Mouse (Mus musculus): ENCODE measurements around the gene Zbtb7a. TPM values are rescaled to one million over a fixed set of nuclear protein-coding genes. Genes with fewer than 3 reads are reported as not detected.
A peak's percentile ranks its signal among the peaks of the same experiment; 100 is the strongest.
"Not testable (repeated sequence)": the region's sequence is repeated elsewhere in the genome, so short reads cannot be mapped to it uniquely, and the experiment has no call there.

Zbtb7a gene
- polyA plus RNA-seq, 1 experiment from 2014 or later: 4.9 TPM

DNA sequence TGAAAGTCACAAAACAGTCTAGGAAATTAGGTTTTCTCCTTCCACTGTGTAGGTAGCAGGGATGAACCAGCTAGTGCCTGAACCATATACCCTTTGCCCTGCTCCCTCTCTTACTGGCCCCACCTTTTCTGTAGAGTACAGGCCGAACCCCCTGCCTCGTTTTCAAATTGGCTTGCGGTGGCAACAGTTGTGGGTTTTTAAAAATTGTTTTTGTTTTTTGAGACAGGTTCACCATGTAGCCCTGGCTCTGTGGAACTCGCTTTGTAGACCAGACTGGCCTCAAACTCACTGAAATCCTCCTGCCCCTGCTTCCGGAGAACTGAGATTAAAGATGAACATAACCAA, 33.0 kb downstream of the Zbtb7a start:
- H3K4me3 ChIP-seq (ENCODE audit: low read depth, low read length): peak overlapping the region; percentile 96
- no peak overlapping the region for H3K9ac ChIP-seq (replicated peaks; ENCODE audit: low read length)
- H3K4me2 ChIP-seq (ENCODE audit: low read depth, low read length): peak overlapping the region; percentile 55
- H3K27me3 ChIP-seq (ENCODE audit: control insufficient read depth, insufficient read depth, low read length): no peaks in the 10 kb centered on the region
- H3K9me3 ChIP-seq (replicated peaks; ENCODE audit: control insufficient read depth, low read length): no peaks in the 10 kb centered on the region
- no peaks in the 10 kb centered on the region; the same call in 1 of the 2 replicates for H3K36me3 ChIP-seq (replicated peaks; ENCODE audit: control insufficient read depth, insufficient read depth, low read depth, low read length)
- DNase-seq (ENCODE audit: low spot score) (no peak), ATAC-seq (replicated peaks; ENCODE audit: insufficient number of reproducible peaks, low FRiP score, low TSS enrichment, low read depth) (peak; percentile 64)
- peaks cover 2% of the 10 kb centered on the region; the same call in 1 of the 2 replicates for H3K4me1 ChIP-seq (ENCODE audit: control insufficient read depth, insufficient read depth, low read length)
- 8% methylated on average over 5 of the region's 5 CpGs for WGBS
- peak overlapping the region; percentile 36; the same call in 1 of the 2 replicates for H3K27ac ChIP-seq (replicated peaks; ENCODE audit: low read depth, low read length)

GRCm38 (mm10) chr10:81168521-81169244, 33.7 kb downstream of the Zbtb7a start:
- Histone ChIP-seq H3K4me3 (ENCODE audit: low read depth, low read length) (peak overlapping the region; percentile 96), H3K4me2 (ENCODE audit: low read depth, low read length) (peak overlapping the region; percentile 55), H3K9me3 (replicated peaks; ENCODE audit: control insufficient read depth, low read length) (no peaks in the 10 kb centered on the region), H3K4me1 (ENCODE audit: control insufficient read depth, insufficient read depth, low read length) (peaks cover 2% of the 10 kb centered on the region; the same call in 1 of the 2 replicates), H3K27ac (replicated peaks; ENCODE audit: low read depth, low read length) (peak overlapping the region; percentile 36; the same call in 1 of the 2 replicates), H3K9ac (replicated peaks; ENCODE audit: low read length) (peak overlapping the region; percentile 48), H3K27me3 (ENCODE audit: control insufficient read depth, insufficient read depth, low read length) (no peaks in the 10 kb centered on the region), H3K36me3 (replicated peaks; ENCODE audit: control insufficient read depth, insufficient read depth, low read depth, low read length) (no peaks in the 10 kb centered on the region; the same call in 1 of the 2 replicates)
- WGBS: 4% methylated on average over 29 of the region's 29 CpGs
- ATAC-seq (replicated peaks; ENCODE audit: insufficient number of reproducible peaks, low FRiP score, low TSS enrichment, low read depth) (0 out of 2 replicates have a peak, but pooled peaks have one; percentile 16), DNase-seq (ENCODE audit: low spot score) (peak; percentile 87)

- H3K27ac ChIP-seq (replicated peaks; ENCODE audit: low read depth, low read length); H3K9ac ChIP-seq (replicated peaks; ENCODE audit: low read length); H3K4me3 ChIP-seq (ENCODE audit: low read depth, low read length); H3K9me3 ChIP-seq (replicated peaks; ENCODE audit: control insufficient read depth, low read length); H3K4me2 ChIP-seq (ENCODE audit: low read depth, low read length); H3K36me3 ChIP-seq (replicated peaks; ENCODE audit: control insufficient read depth, insufficient read depth, low read depth, low read length); DNase-seq (ENCODE audit: low spot score); ATAC-seq (replicated peaks; ENCODE audit: insufficient number of reproducible peaks, low FRiP score, low TSS enrichment, low read depth); H3K27me3 ChIP-seq (ENCODE audit: control insufficient read depth, insufficient read depth, low read length); H3K4me1 ChIP-seq (ENCODE audit: control insufficient read depth, insufficient read depth, low read length): not testable (repeated sequence)
- WGBS: 42% methylated on average over 13 of the region's 14 CpGs
These were observed 34.4 kb downstream of the Zbtb7a start for GRCm38 (mm10) chr10:81169411-81169900.

DNA sequence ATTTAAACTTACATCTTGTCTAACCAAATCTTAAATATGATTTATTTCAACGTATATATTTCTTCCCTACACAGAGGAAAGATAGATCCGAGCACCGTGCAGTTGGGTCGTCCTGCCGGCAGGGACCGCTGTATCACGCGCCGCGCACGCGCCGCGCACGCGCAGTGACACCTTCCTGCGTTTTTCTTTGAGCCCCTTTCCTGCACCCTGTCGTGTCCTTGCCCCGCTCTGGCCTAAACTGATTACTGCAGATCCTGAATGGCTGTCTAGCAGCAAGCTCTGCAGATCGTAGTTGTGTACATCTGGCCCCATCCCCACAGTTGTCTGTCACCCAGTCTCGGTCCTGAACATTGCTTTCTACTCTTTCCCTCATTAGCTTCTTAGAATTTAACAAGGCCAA, 38.1 kb downstream of the Zbtb7a start:
- Histone ChIP-seq H3K4me1 (ENCODE audit: control insufficient read depth, insufficient read depth, low read length) (0 out of 2 replicates have a peak, but pooled peaks cover 2% of the 10 kb centered on the region), H3K4me3 (ENCODE audit: low read depth, low read length) (no peak overlapping the region), H3K27me3 (ENCODE audit: control insufficient read depth, insufficient read depth, low read length) (no peaks in the 10 kb centered on the region), H3K36me3 (replicated peaks; ENCODE audit: control insufficient read depth, insufficient read depth, low read depth, low read length) (peaks cover 6% of the 10 kb centered on the region), H3K27ac (replicated peaks; ENCODE audit: low read depth, low read length) (peak overlapping the region; percentile 71), H3K4me2 (ENCODE audit: low read depth, low read length) (peak overlapping the region; percentile 13; the same call in 1 of the 2 replicates), H3K9ac (replicated peaks; ENCODE audit: low read length) (peak overlapping the region; percentile 46), H3K9me3 (replicated peaks; ENCODE audit: control insufficient read depth, low read length) (no peaks in the 10 kb centered on the region)
- WGBS: 5% methylated on average over 21 of the region's 21 CpGs
- ATAC-seq (replicated peaks; ENCODE audit: insufficient number of reproducible peaks, low FRiP score, low TSS enrichment, low read depth) (no peak), DNase-seq (ENCODE audit: low spot score) (peak; percentile 89)

DNA sequence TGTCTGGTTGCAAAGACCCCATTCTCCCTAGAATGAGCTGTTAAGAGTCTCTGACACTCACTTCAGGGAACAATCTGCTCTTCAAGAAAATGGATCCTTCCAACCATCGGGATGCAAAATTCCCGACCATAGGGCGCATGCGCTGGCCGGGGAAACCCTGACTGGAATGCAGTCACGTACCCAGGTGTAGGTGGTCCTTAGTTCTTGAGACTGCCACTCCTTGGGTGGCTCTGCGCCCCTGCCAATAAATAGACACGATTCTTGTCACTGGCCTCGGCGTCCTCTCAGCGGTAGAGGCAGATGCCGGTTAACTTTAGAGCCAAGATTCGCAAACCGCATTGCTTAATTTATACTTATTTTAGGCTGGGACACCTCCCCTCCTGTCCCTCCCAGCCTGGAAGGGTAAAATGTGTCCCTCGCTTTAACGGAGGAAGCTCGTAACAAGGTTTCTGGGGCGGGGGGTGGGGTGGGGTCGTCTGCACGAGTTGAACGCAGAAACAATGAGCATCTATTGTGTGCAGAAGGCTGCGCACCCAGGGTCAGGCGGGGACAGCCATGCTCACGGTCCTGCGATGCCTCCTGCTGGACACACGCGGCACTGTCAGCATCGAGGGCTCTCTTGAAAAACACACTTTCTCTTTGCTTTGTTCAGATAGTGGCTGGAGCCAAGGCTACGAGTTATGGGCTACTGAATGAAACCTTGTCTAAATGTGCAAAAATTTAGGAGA, 39.8 kb downstream of the Zbtb7a start:
- no peaks in the 10 kb centered on the region for H3K27me3 ChIP-seq (ENCODE audit: control insufficient read depth, insufficient read depth, low read length)
- H3K9me3 ChIP-seq (replicated peaks; ENCODE audit: control insufficient read depth, low read length): no peaks in the 10 kb centered on the region
- peak overlapping the region; percentile 65 for H3K9ac ChIP-seq (replicated peaks; ENCODE audit: low read length)
- peaks cover 2% of the 10 kb centered on the region; the same call in 1 of the 2 replicates for H3K4me1 ChIP-seq (ENCODE audit: control insufficient read depth, insufficient read depth, low read length)
- peak overlapping the region; percentile 82 for H3K27ac ChIP-seq (replicated peaks; ENCODE audit: low read depth, low read length)
- peak; percentile 64 for ATAC-seq (replicated peaks; ENCODE audit: insufficient number of reproducible peaks, low FRiP score, low TSS enrichment, low read depth)
- DNase-seq (ENCODE audit: low spot score): peak; percentile 94
- H3K4me3 ChIP-seq (ENCODE audit: low read depth, low read length): peak overlapping the region; percentile 34
- WGBS: 2% methylated on average over 29 of the region's 29 CpGs
- peaks cover 20% of the 10 kb centered on the region for H3K36me3 ChIP-seq (replicated peaks; ENCODE audit: control insufficient read depth, insufficient read depth, low read depth, low read length)
- peak overlapping the region; percentile 72 for H3K4me2 ChIP-seq (ENCODE audit: low read depth, low read length)

- not testable (repeated sequence) for H3K4me1 ChIP-seq (ENCODE audit: control insufficient read depth, insufficient read depth, low read length); ATAC-seq (replicated peaks; ENCODE audit: insufficient number of reproducible peaks, low FRiP score, low TSS enrichment, low read depth)
These were observed 40.3 kb downstream of the Zbtb7a start for GRCm38 (mm10) chr10:81175345-81175701.

DNA sequence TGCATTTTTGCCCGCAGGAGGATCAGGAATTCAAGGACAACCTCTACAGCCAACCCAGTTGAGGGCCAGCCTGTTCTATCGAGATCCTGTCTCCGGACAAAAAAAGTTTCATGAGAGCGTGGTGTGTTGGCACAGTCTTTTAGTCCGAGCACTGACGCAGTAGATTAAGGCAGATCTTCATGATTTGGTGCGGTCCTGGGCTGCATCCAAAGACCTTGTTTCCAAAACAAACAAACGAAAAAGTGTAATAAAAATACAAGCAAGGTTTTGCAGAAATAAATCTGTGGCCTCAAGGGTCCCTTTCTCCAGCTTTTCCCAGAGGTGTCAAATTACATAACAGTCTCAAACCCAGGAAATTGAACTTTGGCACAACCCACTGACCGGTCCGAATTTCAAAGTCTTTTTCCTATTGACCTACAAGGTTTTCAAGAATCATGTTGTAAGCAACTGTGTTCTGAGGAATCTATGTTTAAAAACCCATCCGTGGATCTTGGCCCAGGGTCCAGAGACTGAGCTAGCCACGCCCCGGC, 41.0 kb downstream of the Zbtb7a start:
- DNase-seq (ENCODE audit: low spot score) (no peak), ATAC-seq (replicated peaks; ENCODE audit: insufficient number of reproducible peaks, low FRiP score, low TSS enrichment, low read depth) (no peak)
- Histone ChIP-seq H3K9me3 (replicated peaks; ENCODE audit: control insufficient read depth, low read length) (no peaks in the 10 kb centered on the region), H3K27ac (replicated peaks; ENCODE audit: low read depth, low read length) (no peak overlapping the region), H3K4me2 (ENCODE audit: low read depth, low read length) (peak overlapping the region; percentile 39), H3K27me3 (ENCODE audit: control insufficient read depth, insufficient read depth, low read length) (no peaks in the 10 kb centered on the region), H3K4me3 (ENCODE audit: low read depth, low read length) (peak overlapping the region; percentile 83), H3K36me3 (replicated peaks; ENCODE audit: control insufficient read depth, insufficient read depth, low read depth, low read length) (peaks cover 31% of the 10 kb centered on the region), H3K4me1 (ENCODE audit: control insufficient read depth, insufficient read depth, low read length) (peaks cover 2% of the 10 kb centered on the region; the same call in 1 of the 2 replicates), H3K9ac (replicated peaks; ENCODE audit: low read length) (peak overlapping the region; percentile 26; the same call in 1 of the 2 replicates)
- 8% methylated on average over 13 of the region's 13 CpGs for WGBS

More at GRCm38 (mm10) chr10:81175345-81175701, 40.3 kb downstream of the Zbtb7a start:
- H3K4me3 ChIP-seq (ENCODE audit: low read depth, low read length); H3K9me3 ChIP-seq (replicated peaks; ENCODE audit: control insufficient read depth, low read length); H3K9ac ChIP-seq (replicated peaks; ENCODE audit: low read length); H3K27me3 ChIP-seq (ENCODE audit: control insufficient read depth, insufficient read depth, low read length); H3K4me2 ChIP-seq (ENCODE audit: low read depth, low read length): not testable (repeated sequence)
- 9% methylated on average over 4 of the region's 4 CpGs for WGBS
- Histone ChIP-seq H3K36me3 (replicated peaks; ENCODE audit: control insufficient read depth, insufficient read depth, low read depth, low read length) (peaks cover 25% of the 10 kb centered on the region), H3K27ac (replicated peaks; ENCODE audit: low read depth, low read length) (peak overlapping the region; percentile 1; the same call in 1 of the 2 replicates)
- DNase-seq (ENCODE audit: low spot score): peak; percentile 19
